Mouse (Mus musculus) heart, postnatal 10 days (tissue): ENCODE data around the gene Rpl15. TPM values are rescaled to one million over a fixed set of nuclear protein-coding genes. Genes with fewer than 3 reads are reported as not detected.
A peak's percentile ranks its signal among the peaks of the same experiment; 100 is the strongest.
"Not testable (repeated sequence)": the region's sequence is repeated elsewhere in the genome, so short reads cannot be mapped to it uniquely, and the experiment has no call there.

Experiments
- DNase-seq, 2 experiments: peaks; one replicate each; pipeline ENCODE4 v3.0.0; 2021
- intact Hi-C: fragments of 180-260 bp; cut with DNase I; formaldehyde crosslinking; loops from one replicate; pipeline ENCODE4 v1.15.1; 2025
- total RNA-seq, 2 experiments: library from RNA; stranded (reverse); gene quantifications; 2 replicates each; pipeline ENCODE4 v1.2.3; 2021

Rpl15 gene
- total RNA-seq, 2 experiments from 2014 or later, result 793 to 803 TPM

GRCm38 (mm10) chr14:18261203-18261602 is 10.0 kb downstream of the Rpl15 start:
- intact Hi-C loops, result no loop called here
- DNase-seq, result no peak

GRCm38 (mm10) chr14:18242638-18243130 is 28.5 kb downstream of the Rpl15 start:
- intact Hi-C loops, result no loop called here
- no peak for DNase-seq

GRCm38 (mm10) chr14:18241786-18242185 is 29.4 kb downstream of the Rpl15 start:
- intact Hi-C loops, result no loop called here
- DNase-seq, result no peak

- intact Hi-C loops, result no loop called here
- no peak for DNase-seq
These were observed 31.1 kb downstream of the Rpl15 start for GRCm38 (mm10) chr14:18240132-18240531.

- intact Hi-C loops, result loop anchor here (1.0 kb wide), 1 partner anchor 30 kb away; no protein-coding TSS in a partner anchor
- DNase-seq, result peak; percentile 100
These were observed 32.1 kb downstream of the Rpl15 start, which contains the start of gene Nr1d2 for GRCm38 (mm10) chr14:18238750-18239731. Gene Nr1d2, minus strand, starts transcription at chr14:18239127.

- intact Hi-C loops, result no loop called here
- peak; percentile 98 to 99 for DNase-seq
These were observed 33.0 kb downstream of the Rpl15 start for GRCm38 (mm10) chr14:18238131-18238749.

- intact Hi-C loops, result no loop called here
- no peak for DNase-seq
These were observed 33.8 kb downstream of the Rpl15 start for GRCm38 (mm10) chr14:18237381-18237780.

GRCm38 (mm10) chr14:18236496-18237235 is 34.5 kb downstream of the Rpl15 start:
- DNase-seq, result not testable (repeated sequence)

GRCm38 (mm10) chr14:18233981-18234960 is 36.9 kb downstream of the Rpl15 start:
- intact Hi-C loops, result no loop called here
- DNase-seq, result peak; percentile 59 to 66

More at GRCm38 (mm10) chr14:18236496-18237235, 34.5 kb downstream of the Rpl15 start:
- intact Hi-C loops, result not testable (repeated sequence)

- DNase-seq, result no peak
- intact Hi-C loops, result no loop called here
These were observed 38.1 kb downstream of the Rpl15 start for GRCm38 (mm10) chr14:18233076-18233475.

GRCm38 (mm10) chr14:18231866-18232265 is 39.3 kb downstream of the Rpl15 start:
- intact Hi-C loops, result not testable (repeated sequence)

GRCm38 (mm10) chr14:18229751-18230150 is 41.4 kb downstream of the Rpl15 start:
- DNase-seq, intact Hi-C loops: not testable (repeated sequence)

More at GRCm38 (mm10) chr14:18231866-18232265, 39.3 kb downstream of the Rpl15 start:
- not testable (repeated sequence) for DNase-seq

GRCm38 (mm10) chr14:18226181-18226580 is 45.0 kb downstream of the Rpl15 start:
- peak; percentile 26 to 36 for DNase-seq
- intact Hi-C loops, result not testable (repeated sequence)

GRCm38 (mm10) chr14:18225431-18225830 is 45.8 kb downstream of the Rpl15 start:
- DNase-seq, intact Hi-C loops: not testable (repeated sequence)

- intact Hi-C loops, result no loop called here
- DNase-seq, result no peak
These were observed 49.2 kb downstream of the Rpl15 start for GRCm38 (mm10) chr14:18221977-18222376.
